Mouse (Mus musculus) CH12.LX (cell line): Measurements from ENCODE around the gene Aldh1a7. TPM values are rescaled to one million over a fixed set of nuclear protein-coding genes. Genes with fewer than 3 reads are reported as not detected.

Source experiments
- DNase-seq: peaks from one replicate; pipeline ENCODE4 v3.0.0-alpha.2; 2013; ENCODE audit errors: extremely low read depth
- H3K27ac ChIP-seq: 2 replicates; pipeline ENCODE4 v1.5.1; 2012; ENCODE audit warnings: low read depth, mild to moderate bottlenecking, control low read depth, moderate library complexity; ENCODE audit not compliant: insufficient read depth
- H3K27me3 ChIP-seq: replicated peaks from 2 replicates; pipeline ENCODE3; 2012; ENCODE audit warnings: inconsistent platforms
- H3K36me3 ChIP-seq, 2 experiments: replicated peaks in 1 of 2; 2 replicates each; pipeline versions ENCODE3 to v1.6.1; 2012; ENCODE audit warnings: inconsistent platforms in 1 of 2, low read length in 1 of 2, mild to moderate bottlenecking in 1 of 2, mixed read lengths in 1 of 2, moderate library complexity in 1 of 2; ENCODE audit not compliant: control insufficient read depth in 1 of 2, insufficient read depth in 1 of 2
- H3K4me1 ChIP-seq, 2 experiments: 2 replicates each; pipeline ENCODE4 v1.6.1; 2012; ENCODE audit warnings: inconsistent platforms in 1 of 2, moderate library complexity in 1 of 2; ENCODE audit not compliant: insufficient read depth in 2 of 2, control insufficient read depth in 1 of 2
- H3K4me2 ChIP-seq: 2 replicates; pipeline ENCODE4 v1.6.1; 2012; ENCODE audit warnings: low read depth, mild to moderate bottlenecking, control low read depth; ENCODE audit not compliant: poor library complexity, insufficient read depth, severe bottlenecking
- H3K4me3 ChIP-seq, 3 experiments: fragments of 150-350 bp in 1 of 3; sonication (generic) in 1 of 3; replicated peaks in 1 of 3; 2 replicates each; pipeline versions ENCODE3 to v1.5.1; 2011 to 2012; ENCODE audit warnings: low read depth in 2 of 3, low read length in 2 of 3, mild to moderate bottlenecking in 2 of 3, moderate library complexity in 2 of 3, control low read depth in 1 of 3, improper control_type of control experiment in 1 of 3, inconsistent platforms in 1 of 3, mixed read lengths in 1 of 3; ENCODE audit not compliant: poor library complexity in 1 of 3
- H3K79me2 ChIP-seq: replicated peaks from 2 replicates; pipeline ENCODE4 v1.6.1; 2012; ENCODE audit warnings: mild to moderate bottlenecking, moderate library complexity; ENCODE audit not compliant: control insufficient read depth, poor library complexity, insufficient read depth, severe bottlenecking; ENCODE audit errors: extremely low read depth
- H3K9ac ChIP-seq: 2 replicates; pipeline ENCODE4 v1.6.1; 2012; ENCODE audit warnings: low read depth, mild to moderate bottlenecking, control low read depth, moderate library complexity; ENCODE audit not compliant: insufficient read depth
- H3K9me3 ChIP-seq: replicated peaks from 2 replicates; pipeline ENCODE3; 2012; ENCODE audit warnings: low read length, inconsistent platforms, mixed read lengths
- BHLHE40 ChIP-seq: IDR thresholded peaks from 2 replicates; pipeline ENCODE4 v1.6.1; 2011; ENCODE audit warnings: mild to moderate bottlenecking, low read depth, low read length, improper control_type of control experiment
- CHD2 ChIP-seq: IDR thresholded peaks from 2 replicates; pipeline ENCODE4 v1.6.1; 2011; ENCODE audit warnings: low read length, improper control_type of control experiment
- E2F4 ChIP-seq: IDR thresholded peaks from 2 replicates; pipeline ENCODE4 v1.6.1; 2011; ENCODE audit warnings: low read depth, low read length, improper control_type of control experiment; ENCODE audit not compliant: insufficient replicate concordance
- ELF1 ChIP-seq: IDR thresholded peaks from 2 replicates; pipeline ENCODE4 v1.6.1; 2014; ENCODE audit warnings: low read depth, mild to moderate bottlenecking, inconsistent platforms, low read length, improper control_type of control experiment
- EP300 ChIP-seq: IDR thresholded peaks from 2 replicates; pipeline ENCODE4 v1.6.1; 2011; ENCODE audit warnings: low read length, improper control_type of control experiment
- ETS1 ChIP-seq: conservative IDR thresholded peaks from 2 replicates; pipeline ENCODE4 v1.6.1; 2012; ENCODE audit warnings: low read depth, mild to moderate bottlenecking, inconsistent platforms, low read length, improper control_type of control experiment, moderate library complexity
- GABPA ChIP-seq: IDR thresholded peaks from 2 replicates; pipeline ENCODE4 v1.6.1; 2012; ENCODE audit warnings: low read depth, low read length, improper control_type of control experiment, inconsistent platforms; ENCODE audit not compliant: insufficient replicate concordance
- HCFC1 ChIP-seq: IDR thresholded peaks from 2 replicates; pipeline ENCODE4 v1.6.1; 2012; ENCODE audit warnings: low read depth, mild to moderate bottlenecking, inconsistent platforms, low read length, improper control_type of control experiment
- IRF4 ChIP-seq: IDR thresholded peaks from 2 replicates; pipeline ENCODE4 v1.6.1; 2014; ENCODE audit warnings: low read depth, mild to moderate bottlenecking, inconsistent platforms, low read length, improper control_type of control experiment
- JUND ChIP-seq: conservative IDR thresholded peaks from 2 replicates; pipeline ENCODE4 v1.6.1; 2011; ENCODE audit warnings: low read depth, low read length, improper control_type of control experiment
- KAT2A ChIP-seq: IDR thresholded peaks from 2 replicates; pipeline ENCODE4 v1.6.1; 2012; ENCODE audit warnings: low read length, improper control_type of control experiment, inconsistent platforms; ENCODE audit not compliant: insufficient replicate concordance
- MAFK ChIP-seq: IDR thresholded peaks from 2 replicates; pipeline ENCODE4 v1.6.1; 2011; ENCODE audit warnings: low read length, improper control_type of control experiment; ENCODE audit not compliant: insufficient replicate concordance
- MAX ChIP-seq: IDR thresholded peaks from 2 replicates; pipeline ENCODE4 v1.6.1; 2011; ENCODE audit warnings: low read length, improper control_type of control experiment
- MAZ ChIP-seq: IDR thresholded peaks from 2 replicates; pipeline ENCODE4 v1.6.1; 2012; ENCODE audit warnings: low read depth, mild to moderate bottlenecking, inconsistent platforms, low read length, improper control_type of control experiment, moderate library complexity
- MEF2A ChIP-seq: IDR thresholded peaks from 2 replicates; pipeline ENCODE4 v1.6.1; 2014; ENCODE audit warnings: low read depth, mild to moderate bottlenecking, inconsistent platforms, low read length, improper control_type of control experiment, borderline replicate concordance
- MYC ChIP-seq: IDR thresholded peaks from 2 replicates; pipeline ENCODE4 v1.6.1; 2011; ENCODE audit warnings: low read depth, mild to moderate bottlenecking, improper control_type of control experiment, low read length
- NELFE ChIP-seq: IDR thresholded peaks from 2 replicates; pipeline ENCODE4 v1.6.1; 2011; ENCODE audit warnings: low read depth, low read length, improper control_type of control experiment
- NRF1 ChIP-seq: IDR thresholded peaks from 2 replicates; pipeline ENCODE4 v1.6.1; 2014; ENCODE audit warnings: low read depth, mild to moderate bottlenecking, inconsistent platforms, low read length, improper control_type of control experiment, moderate library complexity
- POLR2A ChIP-seq: IDR thresholded peaks from 2 replicates; pipeline ENCODE4 v1.6.1; 2011; ENCODE audit warnings: low read depth, mild to moderate bottlenecking, improper control_type of control experiment, low read length
- POLR2AphosphoS2 ChIP-seq: IDR thresholded peaks from 2 replicates; pipeline ENCODE4 v1.6.1; 2011; ENCODE audit warnings: low read depth, low read length, improper control_type of control experiment
- SIN3A ChIP-seq: IDR thresholded peaks from 2 replicates; pipeline ENCODE4 v1.6.1; 2012; ENCODE audit warnings: low read length, improper control_type of control experiment, inconsistent platforms
- TBP ChIP-seq: conservative IDR thresholded peaks from 2 replicates; pipeline ENCODE4 v1.6.1; 2011; ENCODE audit warnings: low read depth, low read length, improper control_type of control experiment
- UBTF ChIP-seq: IDR thresholded peaks from 2 replicates; pipeline ENCODE4 v1.6.1; 2012; ENCODE audit warnings: low read depth, mild to moderate bottlenecking, inconsistent platforms, low read length, improper control_type of control experiment, moderate library complexity
- USF2 ChIP-seq: conservative IDR thresholded peaks from 2 replicates; pipeline ENCODE4 v1.6.1; 2011; ENCODE audit warnings: low read depth, low read length, improper control_type of control experiment
- ZC3H11A ChIP-seq: IDR thresholded peaks from 2 replicates; pipeline ENCODE4 v1.6.1; 2012; ENCODE audit warnings: low read depth, mild to moderate bottlenecking, inconsistent platforms, low read length, improper control_type of control experiment
- ZKSCAN1 ChIP-seq: IDR thresholded peaks from 2 replicates; pipeline ENCODE4 v1.6.1; 2012; ENCODE audit warnings: low read depth, inconsistent platforms, low read length, improper control_type of control experiment, borderline replicate concordance
- ZMIZ1 ChIP-seq: IDR thresholded peaks from 2 replicates; pipeline ENCODE4 v1.6.1; 2012; ENCODE audit warnings: low read depth, mild to moderate bottlenecking, inconsistent platforms, low read length, improper control_type of control experiment
- dilution Hi-C: fragments of 300-500 bp; cut with MboI; formaldehyde crosslinking; loops from 2 replicates; pipeline ENCODE4 v1.14.3; 2020; ENCODE audit warnings: low sequenced_read_pairs; ENCODE audit not compliant: extremely low pct_unique_long_range_greater_than_20kb, extremely low pct_ligation_motif_present
- in situ Hi-C: fragments of 300-500 bp; cut with MboI; formaldehyde crosslinking; loops from 3 replicates; pipeline ENCODE4 v1.14.3; 2019; ENCODE audit warnings: low sequenced_read_pairs, low pct_ligation_motif_present, low pct_unique_long_range_greater_than_20kb, mixed read lengths
- polyA plus RNA-seq: library from polyadenylated mRNA; unstranded; fragments of >175 nt; gene quantifications from 2 replicates; pipeline ENCODE4 v1.2.1, GENCODE M21; 2012; ENCODE audit warnings: low read depth; ENCODE audit not compliant: insufficient read length
- total RNA-seq, 2 experiments: library from RNA; depleted of rRNA; stranded (reverse); fragments of 300-350 nt in 1 of 2; fragments of >200 nt in 1 of 2; gene quantifications; 2 replicates each; pipeline ENCODE4 v1.2.3; 2012 to 2014

Gene Aldh1a7
- total and polyA plus RNA-seq, 3 experiments, result 0.47 to 2.3 (median 1.2) TPM

DNA sequence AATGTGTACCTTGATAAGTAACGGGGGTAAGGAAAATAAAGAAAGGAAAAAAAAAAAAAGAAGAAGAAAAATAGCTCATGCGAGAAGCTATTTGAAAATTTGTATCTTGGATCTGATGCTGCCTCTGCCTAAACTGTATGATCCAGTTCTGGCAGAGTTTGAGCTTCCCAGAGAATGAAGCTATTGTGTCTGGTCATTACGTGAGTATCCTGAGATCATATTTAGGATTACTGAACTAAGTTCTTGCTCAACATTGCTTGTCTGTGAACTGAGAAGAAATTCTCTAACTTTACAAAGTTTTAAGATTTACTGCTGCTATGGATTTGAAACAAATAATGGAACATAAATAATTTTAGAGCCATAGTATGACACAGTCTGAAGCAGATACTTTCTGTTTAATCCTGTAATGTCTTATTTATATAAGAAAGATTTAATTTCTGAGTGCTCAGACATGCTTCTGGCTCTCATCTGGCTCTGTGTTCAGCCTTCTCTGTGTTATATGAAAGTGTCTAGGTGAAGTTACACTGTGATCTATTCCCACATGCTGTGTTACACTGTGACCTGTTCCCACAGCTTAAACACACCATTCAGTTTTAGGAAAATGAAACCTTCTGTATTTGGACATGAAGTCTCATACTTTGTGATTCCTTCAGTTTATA lies 49.5 kb downstream of the Aldh1a7 start:
- H3K9me3 ChIP-seq, result no peaks in the 10 kb centered on the region
- no peaks in the 10 kb centered on the region for H3K27me3 ChIP-seq
- no peak overlapping the region for H3K4me3 ChIP-seq
- DNase-seq, result no peak
- H3K36me3 ChIP-seq, result no peaks in the 10 kb centered on the region
- H3K4me1 ChIP-seq, result peaks cover 0 to 19% of the 10 kb centered on the region in 2 experiments; a peak in 2 of 4 replicates
- in situ Hi-C loops, result no loop called here
- no peak overlapping the region for H3K9ac ChIP-seq
- no peaks in the 10 kb centered on the region for H3K79me2 ChIP-seq
- TF ChIP-seq POLR2A, result no peak
- TF ChIP-seq MEF2A, result no peak
- TF ChIP-seq MAZ, result no peak
- no peak for TF ChIP-seq NELFE
- no peak for TF ChIP-seq EP300
- no peak for TF ChIP-seq ZC3H11A
- no peak for TF ChIP-seq ZMIZ1
- TF ChIP-seq CHD2, result no peak
- no peak for TF ChIP-seq POLR2AphosphoS2
- TF ChIP-seq MAX, result no peak
- TF ChIP-seq SIN3A, result no peak
- no peak for TF ChIP-seq JUND
- TF ChIP-seq UBTF, result no peak
- TF ChIP-seq MAFK, result no peak
- H3K4me2 ChIP-seq, result no peak overlapping the region
- no peak overlapping the region for H3K27ac ChIP-seq
- dilution Hi-C loops, result no loop called here

DNA sequence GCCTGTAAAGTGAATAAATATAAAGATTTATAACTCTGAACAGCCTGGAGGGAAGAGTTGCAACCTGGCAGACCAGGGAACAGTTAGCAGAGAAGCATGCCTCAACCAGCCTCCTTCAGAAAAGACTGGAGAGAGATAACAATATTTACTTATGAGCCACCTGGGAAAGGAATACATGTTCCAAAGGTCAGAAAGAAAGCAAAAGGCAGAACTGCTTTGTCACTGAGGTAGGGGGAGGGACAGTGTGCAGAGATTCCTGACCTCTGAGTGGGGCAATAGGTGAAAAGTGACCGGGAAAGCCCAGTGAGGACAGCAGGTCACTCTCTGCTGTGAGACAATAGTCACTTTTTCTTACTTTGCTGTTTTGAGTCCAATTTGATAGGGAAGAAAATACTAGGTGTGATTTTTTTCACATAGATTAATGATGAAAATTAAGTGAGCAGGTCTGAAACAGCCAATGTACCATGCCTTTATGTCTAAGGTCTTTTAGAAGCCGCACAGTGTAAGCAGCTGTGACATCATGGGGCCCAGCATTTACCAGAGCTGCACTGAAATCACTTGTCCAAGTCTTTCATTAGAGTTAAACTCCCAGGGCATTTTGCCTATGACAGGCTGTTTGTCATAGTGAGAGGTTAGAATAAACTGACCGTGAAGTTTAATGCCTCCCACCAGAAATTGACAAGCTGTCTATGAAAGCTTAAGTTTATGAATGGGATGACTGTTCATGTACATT lies 73.1 kb downstream of the Aldh1a7 start:
- TF ChIP-seq KAT2A (no peak), JUND (no peak), SIN3A (no peak), ELF1 (no peak), E2F4 (no peak), MYC (no peak), GABPA (no peak), TBP (no peak), NRF1 (no peak), IRF4 (no peak), MAX (no peak), ETS1 (no peak), UBTF (no peak), ZKSCAN1 (no peak), EP300 (no peak), HCFC1 (no peak), BHLHE40 (no peak), POLR2A (no peak), USF2 (no peak)
- no peak overlapping the region for H3K27ac ChIP-seq
- in situ Hi-C loops (no loop called here), dilution Hi-C loops (no loop called here)
- DNase-seq, result no peak
- no peaks in the 10 kb centered on the region for H3K36me3 ChIP-seq
- no peak overlapping the region for H3K4me2 ChIP-seq
- H3K27me3 ChIP-seq, result no peaks in the 10 kb centered on the region
- H3K79me2 ChIP-seq, result no peaks in the 10 kb centered on the region
- H3K9me3 ChIP-seq, result no peaks in the 10 kb centered on the region
- H3K9ac ChIP-seq, result no peak overlapping the region
- H3K4me3 ChIP-seq, result no peak overlapping the region
- H3K4me1 ChIP-seq, result no peaks in the 10 kb centered on the region
